Mouse (Mus musculus) right cerebral cortex, postnatal 36 days (tissue): ENCODE measurements around the gene Tle1.
A peak's percentile ranks its signal among the peaks of the same experiment; 100 is the strongest.

Experiments
- DNase-seq, 2 experiments: peaks; one replicate each; pipeline ENCODE4 v3.0.0; 2022; ENCODE audit warnings: low spot score in 2 of 2, mixed read lengths in 1 of 2

Gene Tle1

DNA sequence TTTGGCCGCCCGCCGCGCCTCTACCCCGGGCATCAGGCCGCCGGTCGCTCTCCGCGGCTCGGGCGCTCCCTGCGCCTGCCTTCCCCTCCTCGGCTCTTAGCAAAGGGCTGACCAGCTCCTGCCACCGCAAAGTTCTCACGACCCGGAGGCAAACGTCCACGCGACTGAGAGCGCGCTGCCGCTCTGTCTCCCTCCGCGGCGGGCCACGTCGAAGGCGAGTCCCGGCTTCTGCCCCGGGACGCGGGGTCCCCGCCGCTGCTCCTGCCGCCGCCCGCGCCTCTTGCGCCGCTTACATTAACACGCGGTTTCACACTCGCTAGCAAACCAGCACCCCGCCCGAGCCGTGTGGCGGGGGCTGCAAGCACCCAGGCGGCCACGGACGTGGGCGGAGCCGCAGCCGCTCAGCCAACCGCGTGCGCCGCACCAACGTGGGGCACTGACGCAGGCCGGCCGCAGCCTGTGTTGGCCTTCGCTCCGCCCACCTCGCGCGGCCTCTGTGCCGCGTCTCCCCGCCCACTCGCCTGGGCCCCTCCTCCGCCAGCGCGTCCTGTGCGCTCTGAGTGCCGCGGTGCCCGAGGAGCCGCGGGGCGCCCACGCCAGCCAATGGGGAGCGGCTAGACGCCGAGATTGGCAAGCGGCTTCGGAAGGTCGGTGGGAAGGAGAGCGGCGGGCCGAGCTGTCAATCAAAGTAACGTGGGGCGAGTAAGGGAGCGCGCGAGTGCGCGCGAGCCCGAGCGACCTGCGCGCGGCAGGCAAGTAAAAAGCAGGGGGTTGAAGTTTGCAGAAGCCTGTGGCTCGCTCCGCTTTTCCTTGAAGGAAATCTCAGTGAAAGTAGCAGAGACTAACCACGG lies at the start of gene Tle1:
Tle1 (minus strand) TSS at position 361 of the 851 bp plus-strand sequence.
- peak; percentile 100 for DNase-seq

DNA sequence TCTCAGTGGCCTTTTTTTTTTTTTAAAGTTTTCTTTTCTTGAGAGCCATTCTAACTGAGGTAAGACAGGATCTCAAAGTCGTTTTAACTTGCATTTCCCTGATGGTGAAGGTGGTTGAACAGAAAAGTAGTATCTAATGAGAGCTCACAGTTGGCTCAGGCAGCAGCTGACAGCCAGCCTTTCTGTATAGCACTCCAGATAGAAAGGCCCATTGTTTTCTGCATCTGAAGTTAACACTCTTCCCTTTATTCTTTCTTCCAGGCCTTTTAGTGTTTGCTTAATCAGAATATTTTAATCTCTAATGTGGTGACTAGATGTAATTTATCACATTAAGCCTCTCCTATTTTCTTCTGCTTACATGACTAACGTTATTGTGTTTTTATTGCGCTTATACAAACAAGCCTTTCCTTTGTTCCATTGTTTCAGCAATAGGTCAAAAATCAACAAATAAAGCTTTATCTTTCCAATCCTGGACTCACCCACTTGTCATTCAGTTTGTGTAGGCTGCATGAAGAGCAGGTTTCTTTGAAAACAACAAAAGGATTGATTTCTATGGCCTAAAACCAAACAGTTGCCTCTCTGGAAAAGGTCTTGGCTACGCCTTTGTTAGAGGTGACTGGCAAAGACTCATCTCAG lies 33.0 kb upstream of the Tle1 start:
- no peak for DNase-seq

DNA sequence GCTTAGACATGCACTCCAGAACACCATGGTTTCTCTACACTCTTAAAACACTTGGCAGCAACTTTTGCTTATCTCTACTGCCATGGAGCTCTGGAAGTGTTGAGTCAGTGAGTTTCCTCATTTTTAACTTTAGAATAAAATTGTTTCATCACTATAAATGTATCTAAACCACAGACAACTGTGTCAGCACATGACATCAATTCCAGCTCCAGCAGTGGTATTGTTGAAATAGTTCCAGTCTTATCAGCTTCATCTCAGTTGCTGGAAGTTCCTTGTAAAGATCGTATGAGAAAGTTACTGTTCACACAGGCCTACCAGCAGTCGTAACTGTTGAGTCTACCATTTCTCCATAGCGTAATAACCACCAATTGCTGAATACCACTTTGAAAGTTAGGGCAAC lies 31.5 kb upstream of the Tle1 start:
- no peak for DNase-seq

DNA sequence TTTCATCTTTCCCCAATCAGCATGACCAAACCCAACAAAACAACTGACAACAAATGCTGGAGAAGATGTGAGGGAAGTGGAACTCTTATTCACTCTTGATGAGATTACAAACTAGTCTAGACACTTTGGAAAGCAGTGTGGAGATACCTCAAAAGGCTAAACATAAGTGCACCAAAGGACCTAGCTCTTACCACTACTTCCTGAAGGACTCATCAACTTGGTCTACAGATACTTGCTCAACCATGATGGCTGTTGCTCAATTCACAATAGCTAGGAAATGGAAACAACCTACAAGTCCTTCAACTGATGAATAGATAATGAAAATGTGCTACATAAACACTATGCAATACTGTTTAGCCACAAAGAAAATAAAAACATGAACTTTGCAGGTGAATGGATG lies 30.1 kb upstream of the Tle1 start:
- DNase-seq = no peak

DNA sequence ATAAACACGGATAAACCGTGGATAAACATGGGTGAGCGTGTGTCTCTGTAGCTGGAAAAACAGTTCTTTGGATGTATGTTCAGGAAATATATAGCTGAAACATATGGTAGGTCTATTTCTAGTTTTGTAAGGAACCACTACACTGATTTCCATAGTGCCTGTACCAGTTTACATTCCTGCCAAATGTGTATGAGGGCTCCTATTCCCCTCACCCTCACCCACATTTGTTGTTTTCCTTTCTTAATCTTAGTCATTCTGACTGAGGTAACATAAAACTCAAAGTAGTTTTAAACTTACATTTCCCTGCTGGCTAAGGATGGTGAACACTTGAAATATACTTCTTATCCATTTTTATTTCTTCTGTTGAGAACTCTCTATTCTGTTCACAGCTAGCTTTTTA lies 20.9 kb upstream of the Tle1 start:
- DNase-seq = no peak

DNA sequence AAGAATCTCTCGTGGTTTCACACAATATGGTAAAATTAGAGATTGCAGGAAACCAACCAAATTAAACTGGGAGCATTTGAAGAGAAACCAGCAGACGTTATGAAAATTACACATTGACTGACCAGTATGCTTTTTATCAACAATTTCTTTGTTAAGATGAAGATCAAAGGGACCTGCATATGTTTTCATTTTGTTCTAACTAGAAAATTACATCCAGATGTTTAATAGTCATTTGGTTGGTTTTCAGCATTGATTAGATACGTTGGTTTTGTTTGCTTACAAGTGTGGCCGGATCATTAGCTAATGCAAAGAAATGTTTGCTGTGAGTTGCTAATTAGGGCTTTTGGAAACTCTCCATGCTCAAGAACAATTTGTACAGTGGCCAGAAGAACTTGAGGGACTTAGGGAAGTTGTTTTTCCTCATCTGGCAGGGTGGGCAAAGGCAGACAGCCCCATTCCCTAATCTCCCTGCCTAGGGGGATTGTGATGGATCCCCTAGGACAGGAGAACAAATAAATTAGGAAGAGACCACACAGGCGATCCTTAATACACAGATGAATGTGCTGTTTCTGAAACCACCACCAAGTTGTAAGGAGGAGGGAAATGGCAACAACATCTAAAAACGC lies 3.8 kb upstream of the Tle1 start:
- no peak for DNase-seq

DNA sequence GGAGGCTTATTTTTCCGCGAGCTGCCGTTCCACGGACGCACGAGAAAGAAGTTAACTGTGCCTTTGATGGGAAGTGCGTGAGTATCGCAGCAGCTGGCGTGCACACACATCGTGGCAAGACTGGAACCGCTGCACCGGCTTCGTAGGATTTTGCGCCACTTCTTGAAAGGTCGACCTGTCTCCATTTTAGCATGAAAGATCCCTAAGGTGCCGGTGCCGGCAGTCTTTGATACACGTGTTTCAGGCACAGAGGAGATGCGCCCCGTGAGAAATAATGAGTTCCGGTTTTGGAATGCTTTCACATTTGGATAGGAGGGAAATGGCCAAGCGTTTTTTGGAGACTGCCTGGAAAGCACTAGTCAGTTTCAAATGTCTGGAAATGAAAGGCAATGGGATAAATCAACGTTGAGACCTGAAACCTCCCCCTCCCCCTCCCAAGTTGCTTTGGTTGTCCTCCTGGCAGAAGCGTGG lies 837 bp upstream of the Tle1 start:
- DNase-seq = peak; percentile 20 to 25

DNA sequence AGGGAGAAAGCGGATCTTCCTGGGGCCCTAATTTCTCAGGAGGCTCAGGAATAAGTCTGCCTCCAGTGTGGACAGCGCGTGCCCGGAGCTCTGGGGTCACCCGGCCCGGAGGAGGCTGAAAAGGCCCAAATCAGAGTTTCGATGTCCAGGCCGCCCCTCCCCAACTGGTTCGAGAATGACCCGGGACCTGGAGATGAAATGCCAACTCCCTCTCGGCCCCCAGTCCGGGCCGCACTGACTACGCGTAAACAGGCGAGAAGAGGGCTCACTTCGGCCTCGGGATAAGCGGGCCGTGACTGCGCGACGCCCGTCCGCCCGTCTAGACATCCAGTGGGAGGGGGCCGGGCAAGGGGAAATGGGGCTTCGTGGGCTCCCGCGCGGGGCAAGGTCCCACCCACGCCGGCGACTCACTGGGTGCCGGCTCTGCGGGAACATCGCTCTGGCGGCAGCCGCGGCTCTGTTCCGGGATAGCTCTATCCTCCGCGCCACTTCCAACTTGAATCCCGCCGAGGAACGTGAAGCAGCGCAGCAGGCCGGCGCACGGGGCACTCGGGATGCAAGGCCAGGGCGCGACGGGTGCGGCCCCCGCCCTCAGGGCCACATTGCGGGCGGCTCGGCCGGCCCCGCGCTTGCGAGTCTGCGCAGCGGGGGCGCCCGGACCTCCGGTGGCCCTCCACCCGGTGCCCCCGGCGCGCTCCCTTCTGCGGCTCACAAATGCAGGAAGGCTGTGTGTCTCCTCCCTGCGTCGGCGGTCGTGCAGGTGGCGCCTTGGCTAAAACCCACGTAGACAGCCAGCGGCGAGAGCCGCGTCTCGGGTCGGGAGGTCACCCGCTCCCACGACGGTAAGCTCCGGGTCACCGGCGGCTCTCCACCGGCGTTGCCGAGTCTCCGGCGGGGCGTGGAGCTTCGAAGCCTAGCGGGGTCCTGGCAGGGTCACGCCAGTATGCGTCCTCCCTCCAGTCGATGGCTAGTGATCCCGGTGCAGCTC lies 854 bp downstream of the Tle1 start:
- DNase-seq = peak; percentile 38 to 53

DNA sequence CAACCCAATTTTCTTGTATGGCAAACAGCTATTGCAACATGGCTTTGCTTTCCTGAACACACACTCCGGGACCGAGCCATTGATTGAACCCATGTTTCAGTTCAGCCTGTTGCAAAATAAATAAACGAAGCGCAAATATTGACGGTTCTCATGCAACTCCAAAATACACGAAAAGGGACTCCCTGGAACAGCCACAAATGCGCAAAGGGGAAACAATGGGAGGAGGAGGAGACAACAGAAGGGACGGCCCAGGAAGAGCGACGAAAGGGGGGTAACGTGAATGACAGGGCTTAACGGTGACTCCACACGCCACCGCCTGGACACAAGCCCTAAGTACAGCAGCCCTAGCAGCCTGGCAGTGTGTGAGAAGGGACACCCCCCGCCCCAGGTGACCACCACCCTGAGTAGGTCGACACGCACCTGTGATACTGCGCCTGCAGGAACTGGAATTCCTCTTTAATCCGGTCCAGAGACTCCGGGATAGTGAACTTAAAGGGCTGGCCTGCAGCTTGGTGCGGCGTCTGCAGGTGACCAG lies 1.8 kb downstream of the Tle1 start:
- peak; percentile 77 to 85 for DNase-seq

DNA sequence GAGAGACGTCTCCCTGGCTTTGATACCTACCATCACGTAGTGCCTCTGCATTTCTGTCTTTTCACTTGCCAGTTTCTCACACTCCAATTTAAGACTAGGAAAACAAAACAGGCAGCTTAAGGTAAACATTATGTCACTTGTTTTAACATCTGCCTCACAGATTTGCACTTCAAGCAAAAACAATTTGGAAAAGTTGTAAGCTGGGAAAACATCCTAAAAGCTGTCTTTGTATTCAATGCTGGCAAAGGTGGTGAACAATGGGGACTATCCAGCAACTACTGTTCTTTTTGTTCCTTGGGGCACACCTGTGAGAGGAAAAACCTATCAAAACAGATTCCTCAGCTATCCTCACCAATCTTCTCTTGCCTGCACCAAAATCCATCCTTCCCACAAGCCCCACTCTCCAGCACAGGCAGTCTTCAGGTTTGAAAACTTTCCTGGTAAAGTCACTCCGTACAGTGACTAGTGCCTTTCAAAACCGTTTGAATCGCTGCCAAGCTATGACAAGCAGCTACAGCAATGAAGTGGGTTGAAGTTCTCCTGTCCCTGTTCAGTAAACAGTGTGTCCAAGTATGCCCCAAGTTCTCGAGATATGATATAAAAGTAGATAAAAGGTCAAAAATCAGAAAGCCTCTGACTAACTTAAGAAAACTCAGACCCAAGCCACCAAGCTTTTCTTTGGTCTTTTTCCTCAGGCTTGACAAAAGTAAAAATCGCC lies 2.7 kb downstream of the Tle1 start:
- no peak for DNase-seq

DNA sequence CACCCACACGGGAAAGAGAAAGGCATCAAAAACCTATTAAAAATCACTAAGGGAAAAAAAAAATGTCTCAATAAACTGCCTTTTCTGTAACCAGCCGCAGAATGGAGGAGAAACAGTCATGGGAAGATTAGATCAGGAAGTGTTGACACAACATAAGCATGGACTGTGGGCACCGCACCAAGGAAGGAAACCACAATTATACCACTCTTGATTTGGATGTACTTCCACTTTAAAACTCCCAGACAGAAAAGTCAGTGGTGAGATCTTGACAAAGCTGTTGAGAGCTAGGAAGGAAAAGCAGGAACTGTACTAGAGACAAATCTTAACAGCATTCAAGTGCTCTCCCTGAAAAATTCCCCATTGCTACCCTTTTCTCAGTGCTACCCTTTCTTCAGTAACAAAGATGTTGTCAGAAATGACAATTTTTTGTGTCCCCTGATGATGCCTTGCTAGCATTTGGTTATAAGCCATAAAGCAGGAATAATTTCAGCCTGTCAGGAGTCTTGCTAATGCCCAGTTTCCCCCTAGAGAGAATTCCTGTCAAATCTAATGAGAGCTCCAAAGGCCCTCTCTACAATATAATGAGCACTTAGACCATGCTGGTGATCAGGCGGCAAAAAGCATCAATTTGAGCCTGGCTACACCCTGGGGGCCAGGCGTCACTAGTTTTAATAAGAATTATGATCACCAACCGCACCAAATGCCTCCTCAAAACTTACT lies 5.4 kb downstream of the Tle1 start:
- DNase-seq = no peak

DNA sequence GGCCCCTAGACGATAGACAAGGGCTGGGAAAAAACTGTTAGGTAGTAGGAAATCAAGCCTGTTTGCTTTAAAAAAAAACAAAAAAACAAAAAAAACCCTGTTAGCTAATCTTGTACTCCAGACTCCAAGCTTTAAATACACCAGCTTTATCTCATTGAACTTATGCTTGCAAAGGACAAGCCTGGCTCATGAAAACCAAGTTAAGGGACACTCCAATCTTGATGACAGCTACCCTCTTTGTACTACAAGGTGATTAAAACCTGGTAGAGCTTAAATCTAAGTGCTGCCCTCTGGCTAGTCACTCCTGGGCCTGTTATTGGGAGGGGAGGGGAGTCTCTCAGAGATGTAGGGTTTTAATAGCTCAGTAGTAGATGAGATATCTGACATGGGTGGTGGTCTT lies 7.4 kb downstream of the Tle1 start:
- DNase-seq = no peak

DNA sequence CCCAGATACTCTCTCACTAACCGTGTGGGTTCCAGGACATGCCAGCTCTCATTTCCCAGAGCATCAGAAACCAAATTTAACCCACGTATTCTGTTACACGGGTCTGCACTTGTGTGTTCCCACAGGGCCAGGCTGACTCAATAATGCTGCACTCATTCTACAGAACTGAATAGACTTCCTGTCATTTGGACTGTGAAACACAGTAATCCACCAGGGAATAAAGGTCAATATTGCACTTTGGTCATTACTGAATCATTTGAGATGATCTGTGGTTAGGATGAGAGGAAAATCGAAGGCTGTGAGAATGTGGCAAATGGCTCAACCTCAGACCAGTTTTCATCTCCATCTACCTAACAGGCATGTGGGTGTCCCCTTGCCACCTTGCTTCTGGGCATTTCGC lies 16.2 kb downstream of the Tle1 start:
- DNase-seq = no peak

DNA sequence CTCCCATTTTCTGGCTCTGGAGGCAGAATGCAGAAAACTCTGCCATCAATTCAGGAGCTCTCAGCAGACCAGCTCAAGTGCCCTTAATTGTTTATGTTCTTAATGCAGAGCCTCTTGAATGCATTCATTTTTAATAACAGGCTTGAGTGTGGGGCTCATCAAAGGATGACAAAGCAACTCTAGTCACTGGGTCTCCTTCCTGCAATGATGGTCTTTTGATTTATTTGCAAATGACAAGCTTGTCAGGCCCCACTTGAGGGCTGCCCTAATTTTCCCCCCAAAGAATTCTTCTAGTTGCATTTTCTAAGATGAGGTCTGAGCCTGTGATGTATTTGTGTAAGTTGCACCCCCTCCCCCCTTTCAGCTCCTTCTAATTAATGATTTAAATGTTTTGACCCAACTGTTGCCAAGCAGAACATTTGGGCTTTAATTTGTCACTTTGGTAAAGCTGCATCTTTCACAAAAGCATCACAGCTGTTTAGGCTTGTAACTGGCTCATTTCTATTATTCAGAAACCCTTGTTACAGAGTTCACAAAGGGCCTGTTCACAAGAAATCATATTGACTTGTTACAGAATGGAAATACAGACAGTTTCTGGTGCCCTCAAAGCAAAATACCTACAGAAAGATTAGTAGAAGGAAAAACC lies 18.3 kb downstream of the Tle1 start:
- DNase-seq = no peak

DNA sequence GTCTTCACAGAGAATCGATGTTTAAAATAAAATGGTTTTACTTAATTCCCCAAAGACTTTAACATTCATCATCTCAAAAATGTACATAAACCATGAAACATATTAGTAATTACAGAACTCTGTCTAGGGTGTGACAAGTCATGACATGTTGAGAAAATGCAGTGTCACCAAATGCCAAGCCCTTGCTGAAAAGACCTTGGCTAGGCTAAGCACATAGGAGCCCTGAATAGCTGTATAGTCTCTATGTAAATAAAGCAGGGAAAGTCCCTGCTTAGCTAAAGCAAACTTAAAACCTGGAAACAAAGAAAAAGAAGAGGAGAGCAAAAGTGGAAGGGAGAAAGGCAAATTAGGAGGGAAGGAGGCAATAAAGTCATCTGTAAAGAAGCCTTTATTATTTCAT lies 24.8 kb downstream of the Tle1 start:
- DNase-seq = no peak

DNA sequence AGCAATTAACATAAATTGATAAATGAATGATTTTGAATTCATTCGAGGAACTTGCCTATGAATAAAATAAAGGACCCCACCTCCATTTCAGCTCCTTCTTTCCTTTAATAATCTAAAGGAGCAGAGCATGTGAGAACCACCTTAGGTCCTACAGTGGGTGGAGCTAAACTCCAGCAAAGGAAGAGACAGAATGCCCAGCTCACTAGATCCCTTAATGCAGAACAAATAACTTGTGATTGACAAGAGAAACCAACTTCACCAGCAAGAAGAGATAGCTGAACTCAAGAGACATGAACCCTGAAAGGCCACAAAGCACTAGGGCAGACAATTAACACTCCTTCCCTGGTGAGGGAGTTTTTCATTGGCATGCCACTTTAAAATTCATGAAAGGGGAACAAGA lies 32.5 kb downstream of the Tle1 start:
- no peak for DNase-seq

DNA sequence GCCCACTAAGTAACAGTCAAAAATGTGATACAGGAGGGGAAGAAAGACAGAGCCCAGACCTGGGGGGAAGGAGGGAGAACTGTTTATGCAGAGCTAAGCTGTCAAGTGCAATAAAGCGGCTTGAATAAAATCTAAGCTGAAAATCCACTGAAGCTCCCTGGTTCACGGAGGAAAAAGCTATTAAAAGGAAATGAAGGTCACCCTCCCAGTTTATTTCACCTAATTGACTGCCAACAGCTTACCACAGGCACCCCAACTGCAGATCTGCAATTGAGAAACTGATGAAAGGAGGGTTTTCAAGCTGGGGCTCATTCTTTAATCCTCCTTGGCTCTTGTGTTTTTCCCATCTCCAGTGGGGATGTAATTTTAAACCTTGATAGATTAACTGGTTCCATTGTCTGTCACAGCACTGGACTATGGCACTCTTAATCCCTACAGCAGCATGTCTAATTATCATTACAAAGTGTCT lies 32.9 kb downstream of the Tle1 start:
- no peak for DNase-seq

DNA sequence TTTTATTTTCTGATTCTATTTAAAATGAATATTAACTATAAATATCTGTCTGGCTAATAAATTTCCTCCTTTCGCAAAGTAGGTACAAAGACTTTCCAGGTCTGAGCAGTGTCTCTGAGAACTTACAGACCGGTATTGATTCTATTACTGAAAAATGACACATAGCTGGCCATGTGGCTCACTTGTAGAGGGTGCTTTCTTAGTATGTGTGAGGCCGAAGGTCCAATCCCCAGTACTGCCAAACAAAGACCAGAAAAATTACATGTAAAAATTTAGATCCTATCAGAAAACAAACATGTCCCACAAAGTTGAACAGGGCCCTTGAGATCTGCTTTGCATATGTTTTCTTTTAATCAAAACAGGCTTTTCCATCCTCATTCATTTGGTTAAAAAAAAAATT lies 33.5 kb downstream of the Tle1 start:
- DNase-seq = no peak

DNA sequence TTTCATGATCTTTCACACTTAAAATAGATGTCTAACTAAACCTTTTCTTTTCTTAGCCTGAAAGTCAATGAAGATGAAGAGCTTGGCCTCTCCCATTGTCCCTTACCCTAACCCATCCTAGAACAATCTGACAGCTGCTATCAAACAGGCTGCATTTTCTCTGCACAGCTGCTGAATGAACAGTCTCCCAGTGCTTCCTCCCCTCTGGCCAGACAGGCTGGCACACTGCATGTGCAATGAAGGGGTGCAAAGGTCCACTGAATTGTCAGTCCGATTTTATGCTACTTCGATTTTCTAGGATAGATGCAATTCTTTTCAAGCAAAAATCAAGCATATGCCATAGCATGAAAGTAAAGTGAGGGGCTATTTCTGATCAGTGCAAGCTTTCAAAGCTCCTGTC lies 34.2 kb downstream of the Tle1 start:
- no peak for DNase-seq
